Mouse (Mus musculus) megakaryocyte, embryonic 14.5 days (primary cell): ENCODE results near the gene Eif5b.

ENCODE experiments used
- FLI1 ChIP-seq: IDR thresholded peaks from 2 replicates; pipeline ENCODE4 v1.6.1; 2012; ENCODE audit warnings: low read length, inconsistent platforms, mixed read lengths
- GATA1 ChIP-seq: IDR thresholded peaks from 3 replicates; pipeline ENCODE4 v1.6.1; 2012; ENCODE audit warnings: mixed read lengths, low read length, inconsistent platforms, borderline replicate concordance

- no peak for TF ChIP-seq GATA1
- no peak for TF ChIP-seq FLI1
Measured at GRCm38 (mm10) chr1:38067276-38067675, 69.5 kb downstream of the Eif5b start.
